Mouse (Mus musculus): ENCODE results near the gene Shkbp1.
A peak's percentile ranks its signal among the peaks of the same experiment; 100 is the strongest.

DNA sequence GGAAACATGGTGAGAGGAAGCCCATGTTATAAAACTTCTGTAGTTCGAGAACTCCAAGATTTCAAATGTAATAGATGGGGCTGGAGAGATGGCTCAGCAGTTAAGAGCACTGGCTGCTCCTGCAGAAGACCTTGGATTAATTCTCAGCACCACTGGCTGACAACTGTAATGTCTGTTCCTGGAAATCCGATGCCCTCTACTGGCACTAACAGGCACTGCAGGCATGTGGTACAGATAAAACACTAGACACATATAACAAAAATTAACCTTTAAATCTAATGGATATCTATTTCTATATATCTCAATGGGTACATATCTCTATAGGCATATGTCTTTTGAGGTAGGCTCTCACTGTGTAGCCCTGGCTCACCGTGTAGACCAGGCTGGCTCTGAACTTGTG is 41.4 kb downstream of the Shkbp1 start:
- TF ChIP-seq CTCF (IDR thresholded peaks at IDR 0.05 in 2 of 3, conservative IDR thresholded peaks at IDR 0.05 in 1 of 3; ENCODE audit: control insufficient read depth in 1 of 3, insufficient read depth in 1 of 3, low read depth in 2 of 3, low read length in 3 of 3, poor library complexity in 1 of 3, severe bottlenecking in 1 of 3) (peak; percentile 30 to 52 (median 41); a peak in 5 of 6 replicates), HCFC1 (IDR thresholded peaks at IDR 0.05; ENCODE audit: low read depth, low read length) (no peak), ZNF384 (IDR thresholded peaks at IDR 0.05; ENCODE audit: low read depth, low read length) (no peak), EP300 (IDR thresholded peaks at IDR 0.05; ENCODE audit: low read depth in 1 of 2, low read length in 2 of 2) (no peak), POLR2A (IDR thresholded peaks at IDR 0.05; ENCODE audit: control insufficient read depth in 1 of 2, insufficient read depth in 1 of 2, low read depth in 1 of 2, low read length in 2 of 2, poor library complexity in 1 of 2) (no peak), RCOR1 (IDR thresholded peaks at IDR 0.05; ENCODE audit: low read depth, low read length) (no peak), RAD21 (IDR thresholded peaks at IDR 0.05; ENCODE audit: low read depth, low read length) (peak; percentile 8), E2F4 (IDR thresholded peaks at IDR 0.05; ENCODE audit: borderline replicate concordance, low read depth, low read length) (no peak), MAFK (IDR thresholded peaks at IDR 0.05; ENCODE audit: borderline replicate concordance, low read depth, low read length) (no peak), TAL1 (IDR thresholded peaks at IDR 0.05; ENCODE audit: low read length) (no peak), MAX (IDR thresholded peaks at IDR 0.05; ENCODE audit: low read length) (no peak), CHD2 (IDR thresholded peaks at IDR 0.05; ENCODE audit: low read length) (no peak), USF1 (IDR thresholded peaks at IDR 0.05; ENCODE audit: low read depth, low read length) (no peak), POLR2AphosphoS2 (IDR thresholded peaks at IDR 0.05; ENCODE audit: low read length) (no peak)

All from MEL (cell line).